Mouse (Mus musculus): Measurements from ENCODE around the gene Gm10697.
"Not testable (repeated sequence)": the region's sequence is repeated elsewhere in the genome, so short reads cannot be mapped to it uniquely, and the experiment has no call there.

Gm10697 gene

GRCm38 (mm10) chr3:94072544-94072943, at the start of gene Gm10697:
Gene Gm10697 (minus strand): TSS chr3:94072644.
- CTCF ChIA-PET = not testable (repeated sequence)

GRCm38 (mm10) chr3:94115071-94115470, 42.6 kb upstream of the Gm10697 start:
- CTCF ChIA-PET = not testable (repeated sequence)

- CTCF ChIA-PET = not testable (repeated sequence)
Observed at GRCm38 (mm10) chr3:94054785-94055184, 17.7 kb downstream of the Gm10697 start, which contains the start of gene Gm9125. Gene Gm9125 (minus strand): TSS chr3:94054885.

GRCm38 (mm10) chr3:94049566-94050121, 22.8 kb downstream of the Gm10697 start:
- CTCF ChIA-PET = not testable (repeated sequence)

- CTCF ChIA-PET = not testable (repeated sequence)
Observed at GRCm38 (mm10) chr3:94038241-94038640, 34.2 kb downstream of the Gm10697 start.

GRCm38 (mm10) chr3:94034400-94034799, 38.0 kb downstream of the Gm10697 start:
- CTCF ChIA-PET = not testable (repeated sequence)

Data from spleen, embryonic (tissue).